Mouse (Mus musculus) cerebellum, adult 2 months (tissue): ENCODE results near the gene Fbxl18. TPM values are rescaled to one million over a fixed set of nuclear protein-coding genes. Genes with fewer than 3 reads are reported as not detected.
A peak's percentile ranks its signal among the peaks of the same experiment; 100 is the strongest.

ENCODE experiments used
- DNase-seq, 2 experiments: peaks; one replicate each; pipeline ENCODE4 v3.0.0; 2021
- H3K27ac ChIP-seq: fragments of 200-500 bp; 2 replicates; pipeline ENCODE4 v1.5.1; 2012; ENCODE audit warnings: low read length, control low read depth, inconsistent platforms; ENCODE audit not compliant: insufficient read depth
- H3K27me3 ChIP-seq: fragments of 200-500 bp; 2 replicates; pipeline ENCODE4 v1.6.1; 2012; ENCODE audit warnings: inconsistent platforms, mild to moderate bottlenecking, low read length, moderate library complexity; ENCODE audit not compliant: control insufficient read depth, insufficient read depth
- H3K4me1 ChIP-seq: fragments of 200-500 bp; 2 replicates; pipeline ENCODE4 v1.6.1; 2011; ENCODE audit warnings: low read length; ENCODE audit not compliant: control insufficient read depth, insufficient read depth
- H3K4me3 ChIP-seq: fragments of 200-500 bp; replicated peaks from 2 replicates; pipeline ENCODE3; 2011; ENCODE audit warnings: mild to moderate bottlenecking, low read depth, low read length, control low read depth; ENCODE audit not compliant: insufficient read depth
- CTCF ChIP-seq: fragments of 200-500 bp; IDR thresholded peaks from 2 replicates; pipeline ENCODE4 v1.5.1; 2011; ENCODE audit warnings: low read depth, mild to moderate bottlenecking, control low read depth, low read length, moderate library complexity, borderline replicate concordance; ENCODE audit not compliant: insufficient read depth
- POLR2A ChIP-seq: fragments of 200-500 bp; IDR thresholded peaks from 2 replicates; pipeline ENCODE4 v1.6.1; 2011; ENCODE audit warnings: low read length, control low read depth, borderline replicate concordance; ENCODE audit not compliant: insufficient read depth
- whole genome bisulfite sequencing: fragments of 180-500 bp; shearing (Covaris S2); methylation state at CpG from one replicate; pipeline ENCODE4 v1.1.7; 2018; 5-methylcytosine and 5-hydroxymethylcytosine counted together
- polyA plus RNA-seq: library from polyadenylated mRNA; depleted of rRNA; stranded (reverse); fragments of >200 nt; gene quantifications from 2 replicates; pipeline ENCODE4 v1.2.3, GENCODE M21; 2012; rRNA removed

Fbxl18 gene
- polyA plus RNA-seq, 1 experiment, result 22.3 TPM

GRCm38 (mm10) chr5:142821266-142821973 lies 73.8 kb downstream of the Fbxl18 start:
- H3K27me3 ChIP-seq, result no peaks in the 10 kb centered on the region
- H3K4me3 ChIP-seq, result peak overlapping the region; percentile 96
- DNase-seq, result peak; percentile 90 to 93
- H3K27ac ChIP-seq, result peak overlapping the region; percentile 100
- under 1% methylated on average over 36 of the region's 36 CpGs for WGBS
- H3K4me1 ChIP-seq, result peaks cover 6% of the 10 kb centered on the region; the same call in 1 of the 2 replicates
- TF ChIP-seq CTCF (no peak), POLR2A (peak; percentile 68; the same call in 1 of the 2 replicates)

DNA sequence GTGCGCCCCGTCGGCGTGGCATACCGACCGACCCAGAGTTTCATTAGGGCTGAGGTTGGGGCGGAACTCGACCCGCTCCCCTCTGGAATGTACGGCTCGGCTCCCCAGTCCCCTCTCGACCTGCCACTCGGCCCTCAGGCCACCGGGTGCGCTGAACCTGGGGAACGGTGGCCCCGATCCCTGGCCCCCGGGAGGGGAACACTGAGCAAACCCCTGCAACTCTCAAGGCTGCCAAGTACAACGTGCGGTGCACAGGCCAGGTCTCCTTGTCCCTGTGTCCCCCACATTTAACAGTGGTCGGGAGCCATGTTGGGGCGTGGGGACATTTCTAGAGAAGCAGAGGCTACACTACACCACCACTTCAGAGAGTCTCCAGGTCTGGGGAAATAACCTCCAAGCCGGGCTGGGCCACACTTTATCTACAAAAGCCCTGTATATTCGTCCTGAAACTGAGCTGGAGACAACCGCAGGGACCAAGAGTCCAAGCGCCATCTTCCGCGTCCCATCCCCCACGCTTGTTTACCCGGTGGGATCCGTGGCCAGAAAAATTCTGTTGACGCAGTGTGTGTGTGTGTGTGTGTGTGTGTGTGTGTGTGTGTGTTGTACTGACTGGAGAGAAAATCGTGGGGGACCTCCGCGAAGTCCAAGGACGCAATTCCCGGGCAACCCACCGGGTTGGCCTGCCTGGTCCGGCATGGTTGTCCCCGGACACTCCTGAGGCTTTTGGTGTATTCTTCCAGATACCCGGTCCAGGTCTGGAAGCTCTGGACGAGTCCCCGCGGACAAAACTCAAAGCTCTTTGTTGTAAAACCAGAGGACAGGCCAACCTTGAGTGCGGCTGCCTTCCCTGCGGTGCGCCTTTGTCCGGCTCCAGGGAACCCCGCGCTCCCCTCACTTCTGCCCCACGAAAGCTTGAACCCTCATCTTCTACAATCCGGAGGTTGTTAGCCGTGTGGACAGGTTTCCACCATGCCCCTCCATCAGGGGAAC lies 74.7 kb downstream of the Fbxl18 start:
- DNase-seq, result peak; percentile 79 to 84
- Histone ChIP-seq H3K27me3 (no peaks in the 10 kb centered on the region), H3K27ac (peak overlapping the region; percentile 100), H3K4me1 (peaks cover 6% of the 10 kb centered on the region; the same call in 1 of the 2 replicates), H3K4me3 (peak overlapping the region; percentile 96)
- TF ChIP-seq CTCF (no peak), POLR2A (peak; percentile 52; the same call in 1 of the 2 replicates)
- WGBS, result under 1% methylated on average over 53 of the region's 53 CpGs

DNA sequence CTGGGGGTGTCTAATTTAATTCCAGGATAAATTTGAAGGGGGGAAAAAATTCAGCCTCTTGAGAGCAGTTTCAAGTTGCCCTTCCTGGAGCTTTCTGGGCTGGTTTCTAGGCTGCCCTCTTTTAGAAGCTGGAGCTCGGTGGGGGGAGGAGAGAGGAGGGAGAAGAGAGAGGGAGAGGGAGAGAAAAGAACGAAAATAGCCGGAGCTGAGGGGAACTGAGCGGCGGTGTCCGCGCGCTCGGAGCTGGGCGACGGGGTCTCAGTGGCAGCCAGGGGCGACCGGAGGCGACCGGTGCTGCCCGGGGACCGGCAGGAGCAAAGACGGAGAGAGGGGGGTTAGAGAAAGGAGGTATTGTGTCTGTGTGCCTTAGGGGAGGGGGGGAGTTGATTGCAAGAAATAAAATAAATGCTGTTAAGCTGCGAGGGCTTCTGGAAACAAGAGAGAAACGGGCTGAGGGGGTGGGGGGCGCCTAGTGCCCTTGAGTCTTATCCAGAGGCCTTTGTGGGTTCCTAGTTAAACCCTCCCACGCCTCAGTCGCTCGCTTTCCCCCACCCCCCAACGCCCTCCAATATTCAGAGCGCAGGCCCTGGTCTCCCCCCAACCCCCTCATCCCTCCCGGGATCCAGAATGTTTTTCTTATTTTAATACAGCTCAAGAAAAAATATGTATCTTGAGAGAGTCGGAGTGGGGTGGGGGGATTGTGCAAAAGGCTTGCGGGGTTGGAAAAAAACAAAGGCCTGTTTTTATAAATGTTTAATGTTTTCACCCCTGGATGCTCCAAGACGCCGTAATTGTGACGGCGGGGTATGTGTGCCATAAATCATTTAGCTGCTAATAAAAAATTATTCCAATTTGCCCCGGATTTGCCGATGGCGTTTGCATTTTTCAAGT lies 75.6 kb downstream of the Fbxl18 start:
- peak; percentile 80 to 87 for DNase-seq
- Histone ChIP-seq H3K4me1 (peaks cover 6% of the 10 kb centered on the region; the same call in 1 of the 2 replicates), H3K4me3 (peak overlapping the region; percentile 96), H3K27me3 (no peaks in the 10 kb centered on the region), H3K27ac (peak overlapping the region; percentile 100)
- under 1% methylated on average over 36 of the region's 36 CpGs for WGBS
- TF ChIP-seq POLR2A, result peak; percentile 87; the same call in 1 of the 2 replicates
- no peak for TF ChIP-seq CTCF

DNA sequence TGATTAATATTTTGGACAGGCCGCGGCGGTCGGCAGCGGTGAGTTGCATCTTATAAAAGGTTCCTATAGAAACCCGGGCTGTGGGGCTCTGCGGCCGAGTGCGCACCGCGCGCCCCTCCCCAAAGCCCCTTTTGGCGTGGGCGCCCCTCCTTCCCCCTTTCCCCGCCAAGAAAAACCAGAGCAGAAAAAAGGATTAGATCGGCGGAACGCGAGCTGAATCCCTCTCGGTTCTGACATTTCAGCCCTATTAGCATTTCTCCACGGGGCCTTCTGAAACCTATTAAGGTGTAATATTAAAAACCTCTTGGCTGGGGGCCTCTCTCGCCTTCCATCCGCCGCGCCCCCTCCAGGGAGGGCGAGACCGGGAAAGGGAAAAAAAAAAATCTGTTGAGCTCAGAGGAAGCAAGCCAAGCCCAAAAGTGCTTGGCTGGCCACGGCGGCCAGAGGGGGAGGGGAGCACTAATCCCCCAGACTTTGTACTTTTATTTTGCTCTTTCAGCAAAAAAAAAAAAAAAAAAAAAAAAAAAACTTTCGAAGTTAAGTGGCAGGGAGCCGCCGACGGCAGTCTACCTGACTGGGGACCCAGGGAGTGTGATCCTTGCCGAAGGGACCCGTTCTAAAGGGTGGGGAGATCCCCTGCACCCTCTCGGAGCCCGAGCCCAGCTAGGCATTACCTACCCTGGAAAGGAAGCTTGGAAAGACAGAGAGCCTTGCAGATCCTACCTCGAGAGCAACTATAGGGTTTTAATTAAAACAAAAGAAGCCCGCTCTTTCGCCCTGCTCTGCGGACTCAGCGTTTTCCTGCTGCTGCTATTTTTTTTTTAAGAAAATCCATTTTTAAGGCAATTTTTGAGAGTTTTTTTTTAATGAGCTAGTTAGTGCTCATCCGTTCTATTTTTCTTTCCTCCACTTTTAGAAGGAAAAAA lies 76.5 kb downstream of the Fbxl18 start:
- DNase-seq, result peak; percentile 75 to 76
- H3K27ac ChIP-seq, result peak overlapping the region; percentile 100
- WGBS, result under 1% methylated on average over 43 of the region's 43 CpGs

DNA sequence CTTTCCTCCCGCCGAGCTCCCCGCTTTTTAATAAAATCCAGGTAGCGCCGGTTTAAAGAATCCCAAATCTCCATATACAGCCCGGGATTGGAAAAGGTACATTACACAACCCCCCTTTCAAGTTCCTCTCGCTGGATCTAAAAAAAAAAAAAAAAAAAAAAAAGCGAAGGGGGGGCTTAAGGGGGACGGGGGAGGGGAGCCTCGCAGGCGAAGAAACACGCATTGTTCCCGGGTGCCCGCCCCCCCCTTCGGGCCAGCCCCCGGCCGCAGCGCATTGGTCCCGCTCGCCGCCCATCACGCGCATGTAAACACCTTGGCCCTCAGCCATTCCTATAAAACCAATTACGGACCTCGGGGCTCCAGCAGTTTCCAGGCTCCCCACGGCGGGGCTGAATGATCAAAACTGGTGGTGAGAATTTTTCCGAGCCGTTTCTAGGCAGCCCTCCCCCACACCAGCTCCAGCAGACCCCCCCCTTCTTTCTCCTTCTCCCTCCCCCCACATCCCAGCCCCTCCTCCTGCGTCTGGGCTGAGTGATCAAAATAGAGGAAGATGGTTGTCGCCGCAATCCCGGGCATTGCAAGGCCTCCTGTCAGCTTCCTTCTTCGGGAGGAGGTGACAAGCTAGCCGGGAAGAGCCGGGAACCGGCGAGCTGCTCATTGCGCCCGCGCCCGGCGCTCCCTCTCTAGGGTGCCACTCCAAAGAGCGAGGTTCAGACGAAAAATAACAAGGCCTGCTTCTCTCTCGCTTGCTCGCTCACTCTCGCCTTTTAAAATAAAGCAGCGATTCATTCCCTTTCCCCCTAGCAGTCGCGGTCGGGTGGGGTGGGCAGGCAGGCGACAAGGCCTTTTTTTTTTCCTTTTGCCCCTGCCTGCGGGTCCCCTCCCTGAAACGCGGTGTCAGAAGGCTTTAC lies 77.4 kb downstream of the Fbxl18 start, which contains the start of gene Tnrc18:
Gene Tnrc18, minus strand, starts transcription at position 139 of the 911 bp plus-strand sequence.
- peak; percentile 99 for DNase-seq
- Histone ChIP-seq H3K4me1 (peaks cover 5% of the 10 kb centered on the region), H3K27me3 (no peaks in the 10 kb centered on the region), H3K4me3 (peak within 1 kb of the TSS; percentile 96), H3K27ac (peak within 1 kb of the TSS; percentile 100)
- WGBS, result under 1% methylated on average over 53 of the region's 56 CpGs
- peak; percentile 92; the same call in 1 of the 2 replicates for TF ChIP-seq POLR2A
- no peak for TF ChIP-seq CTCF

More for the DNA sequence above, 76.5 kb downstream of the Fbxl18 start:
- H3K4me1 ChIP-seq, result peaks cover 4% of the 10 kb centered on the region; the same call in 1 of the 2 replicates
- H3K27me3 ChIP-seq, result no peaks in the 10 kb centered on the region
- H3K4me3 ChIP-seq, result peak overlapping the region; percentile 96
- TF ChIP-seq POLR2A (no peak), CTCF (no peak)

Other genes with a start within 250 kb of the Fbxl18 start
- gene Slc29a4, start 202.9 kb downstream of the Fbxl18 start, polyA plus RNA-seq, result 62.3 and 80.7 TPM in 2 replicates
- gene Tnrc18, start 77.8 kb downstream of the Fbxl18 start, polyA plus RNA-seq, result 29.3 and 36.5 TPM in 2 replicates
- gene Actb, start 11.3 kb upstream of the Fbxl18 start, polyA plus RNA-seq, result 2,136 and 2,149 TPM in 2 replicates
- gene Fscn1, start 64.9 kb upstream of the Fbxl18 start, polyA plus RNA-seq, result 110 and 115 TPM in 2 replicates
- gene Rnf216, start 217.6 kb upstream of the Fbxl18 start, polyA plus RNA-seq, result 33.8 and 35.6 TPM in 2 replicates